Mouse (Mus musculus) hindbrain, postnatal 0 days (tissue): ENCODE results near the gene Satb1. TPM values are rescaled to one million over a fixed set of nuclear protein-coding genes. Genes with fewer than 3 reads are reported as not detected.

Experiments used
- ATAC-seq: fragments of 200-750 bp; cut with Nextera tagmentation; 2 replicates; pipeline ENCODE4 v1.8.0; 2017; ENCODE audit warnings: mild to moderate bottlenecking, moderate TSS enrichment, moderate library complexity
- DNase-seq: peaks from one replicate; pipeline ENCODE4 v3.0.0-alpha.2; 2015; ENCODE audit warnings: low spot score
- H3K27ac ChIP-seq: fragments of 300-500 bp; sonication (generic); 2 replicates; pipeline ENCODE4 v1.5.1; 2014; ENCODE audit warnings: mild to moderate bottlenecking
- H3K27me3 ChIP-seq: fragments of 300-500 bp; sonication (generic); 2 replicates; pipeline ENCODE4 v1.6.1; 2014; ENCODE audit warnings: low read length, mixed read lengths; ENCODE audit not compliant: insufficient read depth
- H3K36me3 ChIP-seq: fragments of 300-500 bp; sonication (generic); 2 replicates; pipeline ENCODE4 v1.6.1; 2014; ENCODE audit warnings: low read length, mixed read lengths; ENCODE audit not compliant: insufficient read depth
- H3K4me1 ChIP-seq: fragments of 300-500 bp; sonication (generic); 2 replicates; pipeline ENCODE4 v1.6.1; 2014; ENCODE audit warnings: antibody characterized with exemption, low read length, mixed read lengths; ENCODE audit not compliant: insufficient read depth
- H3K4me2 ChIP-seq: fragments of 300-500 bp; sonication (generic); 2 replicates; pipeline ENCODE4 v1.6.1; 2014; ENCODE audit warnings: low read depth, mild to moderate bottlenecking, low read length, moderate library complexity, mixed read lengths
- H3K4me3 ChIP-seq: fragments of 300-500 bp; sonication (generic); 2 replicates; pipeline ENCODE4 v1.5.1; 2014; ENCODE audit warnings: low read length
- H3K9ac ChIP-seq: fragments of 300-500 bp; sonication (generic); replicated peaks from 2 replicates; pipeline ENCODE4 v1.6.1; 2014; ENCODE audit warnings: mild to moderate bottlenecking, low read length, moderate library complexity, mixed read lengths
- H3K9me3 ChIP-seq: fragments of 300-500 bp; sonication (generic); 2 replicates; pipeline ENCODE4 v1.6.1; 2016; ENCODE audit warnings: low read length, mixed read lengths
- CTCF ChIP-seq: IDR thresholded peaks from 2 replicates; pipeline ENCODE4 v1.5.1; 2016; ENCODE audit warnings: antibody characterized with exemption, control low read depth, low read depth
- WGBS: fragments of 180-500 bp; shearing (Covaris S2); extraction: QIAGEN DNeasy Blood & Tissue Kit; methylation state at CpG from one replicate; pipeline ENCODE4 v1.1.7; 2014; 5-methylcytosine and 5-hydroxymethylcytosine counted together
- polyA plus RNA-seq: library from polyadenylated mRNA; unstranded; fragments of >200 nt; fragmentation: Nextera tagmentation; extraction: Ambion mirVana; gene quantifications from 2 replicates; pipeline ENCODE4 v1.2.1, GENCODE M21; 2015
- total RNA-seq: library from RNA; depleted of rRNA; stranded (reverse); fragments of >200 nt; gene quantifications from 2 replicates; pipeline ENCODE4 v1.2.3, GENCODE M21; 2014

Satb1 gene
- total and polyA plus RNA-seq, 2 experiments from 2014 or later = 21.5 to 44.5 TPM

GRCm38 (mm10) chr17:51827922-51828410 lies 5.1 kb downstream of the Satb1 start:
- WGBS = 69% methylated on average over 8 of the region's 8 CpGs
- no peak overlapping the region for H3K4me2 ChIP-seq

GRCm38 (mm10) chr17:51826461-51826860 lies 6.6 kb downstream of the Satb1 start:
- no peak for TF ChIP-seq CTCF

More at GRCm38 (mm10) chr17:51827922-51828410, 5.1 kb downstream of the Satb1 start:
- no peak overlapping the region for H3K9ac ChIP-seq
- no peaks in the 10 kb centered on the region for H3K9me3 ChIP-seq
- no peak for TF ChIP-seq CTCF
- DNase-seq (no peak), ATAC-seq (no peak)
- no peaks in the 10 kb centered on the region for H3K4me1 ChIP-seq
- H3K36me3 ChIP-seq = no peaks in the 10 kb centered on the region
- no peak overlapping the region for H3K4me3 ChIP-seq
- no peak overlapping the region for H3K27ac ChIP-seq
- H3K27me3 ChIP-seq = peaks cover 15% of the 10 kb centered on the region

DNA sequence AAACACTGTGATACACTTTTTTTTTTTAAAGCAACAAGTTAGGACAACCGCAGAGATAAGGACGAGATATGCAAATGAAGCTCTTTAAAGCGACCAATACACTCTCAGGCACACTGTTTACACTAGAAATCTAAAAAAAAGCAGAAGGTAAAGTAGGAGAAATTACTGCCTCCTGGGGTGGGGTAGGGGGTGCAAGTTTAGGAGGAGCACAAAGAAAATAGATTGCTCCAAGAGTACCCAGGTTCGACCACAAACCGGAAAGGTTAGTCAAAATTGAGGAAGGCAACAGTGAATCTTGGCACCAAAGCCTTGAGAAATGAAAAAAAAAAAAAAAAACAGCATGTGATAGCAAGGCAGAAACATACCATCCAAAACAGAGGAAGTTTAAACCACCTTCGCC lies 18.8 kb downstream of the Satb1 start:
- 24% methylated on average over 6 of the region's 6 CpGs for WGBS
- no peaks in the 10 kb centered on the region for H3K36me3 ChIP-seq
- ATAC-seq (no peak), DNase-seq (no peak)
- no peak for TF ChIP-seq CTCF
- H3K4me2 ChIP-seq = peak overlapping the region; percentile 86
- H3K4me3 ChIP-seq = no peak overlapping the region
- no peak overlapping the region for H3K27ac ChIP-seq
- no peaks in the 10 kb centered on the region for H3K27me3 ChIP-seq
- H3K9ac ChIP-seq = no peak overlapping the region
- no peaks in the 10 kb centered on the region for H3K9me3 ChIP-seq
- no peaks in the 10 kb centered on the region for H3K4me1 ChIP-seq

More at GRCm38 (mm10) chr17:51826461-51826860, 6.6 kb downstream of the Satb1 start:
- no peak for DNase-seq
- no peak overlapping the region for H3K4me2 ChIP-seq
- 68% methylated on average over 4 of the region's 4 CpGs for WGBS
- H3K27me3 ChIP-seq = peaks cover 12% of the 10 kb centered on the region
- H3K4me3 ChIP-seq = no peak overlapping the region
- no peak overlapping the region for H3K27ac ChIP-seq
- no peaks in the 10 kb centered on the region for H3K4me1 ChIP-seq
- H3K9me3 ChIP-seq = no peaks in the 10 kb centered on the region
- H3K36me3 ChIP-seq = no peaks in the 10 kb centered on the region
- no peak for ATAC-seq
- H3K9ac ChIP-seq = no peak overlapping the region

DNA sequence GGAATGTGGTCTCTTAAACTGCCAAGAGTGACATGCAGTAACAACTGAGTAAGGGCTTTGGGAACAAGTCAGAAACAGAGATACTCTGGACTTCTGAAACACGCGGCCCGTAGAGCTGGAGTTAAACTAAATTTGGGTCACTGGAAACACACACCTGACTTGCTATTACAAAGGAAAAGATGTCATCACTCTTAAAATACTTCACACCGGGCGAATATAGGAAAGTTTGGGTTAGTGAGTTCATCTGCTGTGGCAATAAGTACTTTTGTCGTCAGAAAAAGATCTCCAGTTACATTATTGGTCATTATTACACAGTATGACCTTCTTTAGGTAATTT lies 19.3 kb downstream of the Satb1 start:
- Histone ChIP-seq H3K4me3 (peak overlapping the region; percentile 95), H3K27me3 (no peaks in the 10 kb centered on the region), H3K36me3 (no peaks in the 10 kb centered on the region), H3K9ac (peak overlapping the region; percentile 83), H3K9me3 (no peaks in the 10 kb centered on the region), H3K27ac (peak overlapping the region; percentile 92; the same call in 1 of the 2 replicates), H3K4me2 (peak overlapping the region; percentile 86), H3K4me1 (no peaks in the 10 kb centered on the region)
- no peak for DNase-seq
- TF ChIP-seq CTCF = no peak
- no peak; the same call in 1 of the 2 replicates for ATAC-seq
- WGBS = 2% methylated on average over 6 of the region's 6 CpGs

DNA sequence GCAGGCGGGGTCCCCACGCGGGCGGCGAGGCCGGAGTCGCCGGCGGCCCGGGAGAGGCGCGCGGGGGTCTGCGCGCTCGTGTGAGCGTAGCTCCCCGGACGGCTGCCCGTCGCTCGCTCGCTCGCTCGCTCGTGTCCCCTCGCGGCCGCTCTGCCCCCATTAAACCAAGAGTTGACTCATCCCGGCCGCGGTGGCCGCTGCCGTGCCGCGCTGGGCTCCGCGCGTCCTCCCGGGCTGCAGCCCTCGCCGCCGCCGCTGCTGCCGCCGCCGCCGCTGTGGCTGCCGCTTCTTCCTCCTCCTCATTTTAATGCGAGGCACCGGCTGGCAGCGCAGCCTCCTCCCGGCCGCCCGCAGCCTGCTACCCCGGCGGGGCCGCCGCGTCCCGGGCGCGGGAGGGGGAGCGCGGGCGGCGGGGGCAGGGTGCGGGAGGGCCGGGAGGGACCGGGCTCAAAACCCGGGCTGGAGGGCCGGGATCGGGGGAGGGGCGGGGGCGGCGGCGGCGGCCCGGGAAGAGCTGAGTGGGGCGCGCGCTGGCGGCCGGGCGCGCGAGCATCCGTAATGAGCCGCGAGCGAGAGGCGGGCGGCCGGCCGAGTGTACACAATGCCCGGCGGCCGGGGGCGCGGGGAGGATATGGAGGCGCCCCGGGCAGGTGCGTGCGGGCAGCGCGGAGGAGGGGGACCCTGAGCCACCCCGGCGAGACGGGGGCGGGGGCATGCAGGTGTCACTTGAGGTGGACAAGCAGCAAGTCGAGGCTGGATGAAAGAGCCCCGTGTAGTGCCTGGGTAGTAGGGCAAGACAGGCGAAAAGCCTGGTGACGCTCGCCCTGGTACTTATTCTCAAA lies 19.9 kb downstream of the Satb1 start:
- under 1% methylated on average over 78 of the region's 115 CpGs for WGBS
- H3K4me3 ChIP-seq = peak overlapping the region; percentile 95
- H3K4me1 ChIP-seq = no peaks in the 10 kb centered on the region
- peak overlapping the region; percentile 92 for H3K27ac ChIP-seq
- no peaks in the 10 kb centered on the region for H3K27me3 ChIP-seq
- no peak for TF ChIP-seq CTCF
- peak; percentile 85 for ATAC-seq
- DNase-seq = peak; percentile 83
- peak overlapping the region; percentile 83 for H3K9ac ChIP-seq
- no peaks in the 10 kb centered on the region for H3K9me3 ChIP-seq
- peak overlapping the region; percentile 86 for H3K4me2 ChIP-seq
- no peaks in the 10 kb centered on the region for H3K36me3 ChIP-seq

- ATAC-seq = peak; percentile 69
- H3K4me1 ChIP-seq = no peaks in the 10 kb centered on the region
- TF ChIP-seq CTCF = no peak
Measured at GRCm38 (mm10) chr17:51812261-51812941, 20.7 kb downstream of the Satb1 start.

More at GRCm38 (mm10) chr17:51812261-51812941, 20.7 kb downstream of the Satb1 start:
- DNase-seq = peak; percentile 59
- H3K4me3 ChIP-seq = peak overlapping the region; percentile 95
- no peaks in the 10 kb centered on the region for H3K36me3 ChIP-seq
- peak overlapping the region; percentile 86 for H3K4me2 ChIP-seq
- H3K27ac ChIP-seq = peak overlapping the region; percentile 92
- no peaks in the 10 kb centered on the region for H3K27me3 ChIP-seq
- H3K9ac ChIP-seq = peak overlapping the region; percentile 83
- no peaks in the 10 kb centered on the region for H3K9me3 ChIP-seq
- WGBS = 2% methylated on average over 39 of the region's 48 CpGs
